Mouse (Mus musculus) liver, embryonic 14.5 days (tissue): ENCODE measurements at regions not wholly inside any gene's neighbourhood (a gene's known extent, or its start where the extent isn't known, plus 50 kb on each side); places are given as distances from the start of the nearest gene placed in this dataset.

Source experiments
- ATAC-seq: fragments of 200-750 bp; cut with Nextera tagmentation; 2 replicates; pipeline ENCODE4 v1.8.0; 2017; ENCODE audit warnings: moderate number of reproducible peaks, mild to moderate bottlenecking, moderate library complexity; ENCODE audit not compliant: insufficient read depth
- DNase-seq, 3 experiments: peaks; one replicate each; pipeline ENCODE4 v3.0.0-alpha.2; 2012 to 2013; ENCODE audit warnings: low read depth in 3 of 3, low spot score in 3 of 3
- H3K27ac ChIP-seq: fragments of 300-500 bp; sonication (generic); 2 replicates; pipeline ENCODE4 v1.5.1; 2014; ENCODE audit warnings: moderate library complexity, mild to moderate bottlenecking, control low read depth, inconsistent platforms
- H3K27me3 ChIP-seq: fragments of 300-500 bp; sonication (generic); 2 replicates; pipeline ENCODE4 v1.6.1; 2014; ENCODE audit warnings: mild to moderate bottlenecking, low read length, moderate library complexity; ENCODE audit not compliant: control insufficient read depth, insufficient read depth
- H3K36me3 ChIP-seq: fragments of 300-500 bp; sonication (generic); replicated peaks from 2 replicates; pipeline ENCODE4 v1.6.1; 2014; ENCODE audit warnings: low read depth; ENCODE audit not compliant: control insufficient read depth, insufficient read depth
- H3K4me1 ChIP-seq, 2 experiments: fragments of 200-500 bp in 1 of 2; fragments of 300-500 bp in 1 of 2; sonication (generic) in 1 of 2; replicated peaks; 2 replicates each; pipeline ENCODE4 v1.6.1; 2012 to 2014; ENCODE audit warnings: antibody characterized with exemption in 1 of 2, inconsistent platforms in 1 of 2, low read length in 1 of 2; ENCODE audit not compliant: control insufficient read depth in 2 of 2, insufficient read depth in 2 of 2
- H3K4me2 ChIP-seq: fragments of 300-500 bp; sonication (generic); 2 replicates; pipeline ENCODE4 v1.6.1; 2014; ENCODE audit warnings: low read depth, mild to moderate bottlenecking, control low read depth, moderate library complexity
- H3K4me3 ChIP-seq, 2 experiments: fragments of 200-500 bp in 1 of 2; fragments of 300-500 bp in 1 of 2; sonication (generic) in 1 of 2; 2 replicates each; pipeline ENCODE4 v1.5.1; 2012 to 2014; ENCODE audit warnings: low read depth in 2 of 2, low read length in 2 of 2, mild to moderate bottlenecking in 2 of 2, control low read depth in 1 of 2, inconsistent platforms in 1 of 2, moderate library complexity in 1 of 2; ENCODE audit not compliant: insufficient read depth in 1 of 2
- H3K9ac ChIP-seq: fragments of 300-500 bp; sonication (generic); replicated peaks from 2 replicates; pipeline ENCODE4 v1.6.1; 2014; ENCODE audit warnings: mild to moderate bottlenecking, control low read depth, moderate library complexity
- H3K9me3 ChIP-seq: fragments of 300-500 bp; sonication (generic); 2 replicates; pipeline ENCODE4 v1.6.1; 2016; ENCODE audit warnings: low read length, mixed read lengths; ENCODE audit not compliant: control insufficient read depth
- CTCF ChIP-seq: IDR thresholded peaks from 2 replicates; pipeline ENCODE4 v1.5.1; 2016; ENCODE audit warnings: antibody characterized with exemption, low read depth, control low read depth
- EP300 ChIP-seq: IDR thresholded peaks from 2 replicates; pipeline ENCODE4 v1.6.1; 2016; ENCODE audit warnings: antibody characterized with exemption, low read depth
- WGBS: fragments of 180-500 bp; shearing (Covaris S2); extraction: QIAGEN DNeasy Blood & Tissue Kit; methylation state at CpG from one replicate; pipeline ENCODE4 v1.1.7; 2014; ENCODE audit not compliant: insufficient replicate concordance; 5-methylcytosine and 5-hydroxymethylcytosine counted together

DNA sequence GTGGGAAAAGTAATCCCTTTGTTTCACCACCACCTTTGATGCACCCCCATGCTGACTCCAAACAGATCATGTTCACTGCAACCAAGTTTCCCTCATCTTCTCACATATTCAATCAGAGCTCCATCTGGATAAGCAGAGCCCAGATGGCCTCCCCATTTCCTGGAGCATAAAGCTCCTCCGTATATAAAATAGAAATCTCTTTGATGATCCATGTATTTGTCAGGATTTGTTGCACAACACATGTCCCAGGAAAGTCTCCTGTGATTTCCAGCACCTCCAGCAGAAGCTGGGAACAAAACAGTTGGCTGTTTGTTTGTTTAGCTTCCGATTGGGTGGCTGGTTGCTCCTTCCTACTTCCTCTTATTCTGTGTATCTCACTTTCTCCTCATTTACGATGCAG lies 364.9 kb downstream of the Mllt3 start:
- Histone ChIP-seq H3K4me1 (no peaks in the 10 kb centered on the region), H3K36me3 (no peaks in the 10 kb centered on the region), H3K27me3 (no peaks in the 10 kb centered on the region), H3K4me3 (no peak overlapping the region), H3K9ac (no peak overlapping the region), H3K9me3 (no peaks in the 10 kb centered on the region), H3K27ac (no peak overlapping the region), H3K4me2 (no peak overlapping the region)
- no peak for ATAC-seq
- 15% methylated on average over 3 of the region's 3 CpGs for WGBS
- no peak for DNase-seq
- TF ChIP-seq EP300 (no peak), CTCF (no peak)

- Histone ChIP-seq H3K27ac (no peak overlapping the region), H3K4me3 (no peak overlapping the region), H3K27me3 (no peaks in the 10 kb centered on the region), H3K9me3 (no peaks in the 10 kb centered on the region), H3K36me3 (no peaks in the 10 kb centered on the region), H3K4me1 (no peaks in the 10 kb centered on the region), H3K9ac (no peak overlapping the region), H3K4me2 (no peak overlapping the region)
- whole genome bisulfite sequencing, result 56% methylated on average over 5 of the region's 5 CpGs
- TF ChIP-seq EP300 (no peak), CTCF (no peak)
- DNase-seq, result no peak
- no peak for ATAC-seq
These were observed 365.5 kb downstream of the Mllt3 start for GRCm38 (mm10) chr4:87667556-87668154.

GRCm38 (mm10) chr4:87665149-87665548 lies 368.0 kb downstream of the Mllt3 start:
- WGBS, result 55% methylated on average over 6 of the region's 6 CpGs

GRCm38 (mm10) chr4:87662876-87663275 lies 370.3 kb downstream of the Mllt3 start:
- Histone ChIP-seq H3K9ac (no peak overlapping the region), H3K36me3 (no peaks in the 10 kb centered on the region), H3K27me3 (no peaks in the 10 kb centered on the region), H3K27ac (no peak overlapping the region), H3K4me2 (no peak overlapping the region), H3K4me1 (no peaks in the 10 kb centered on the region), H3K4me3 (no peak overlapping the region), H3K9me3 (no peaks in the 10 kb centered on the region)
- DNase-seq, result no peak
- 50% methylated on average over 2 of the region's 2 CpGs for WGBS
- no peak for ATAC-seq
- TF ChIP-seq CTCF (no peak), EP300 (no peak)

More at GRCm38 (mm10) chr4:87665149-87665548, 368.0 kb downstream of the Mllt3 start:
- H3K27me3 ChIP-seq, result no peaks in the 10 kb centered on the region
- H3K9ac ChIP-seq, result no peak overlapping the region
- no peaks in the 10 kb centered on the region for H3K9me3 ChIP-seq
- H3K36me3 ChIP-seq, result no peaks in the 10 kb centered on the region
- ATAC-seq (no peak), DNase-seq (no peak)
- no peak overlapping the region for H3K4me3 ChIP-seq
- no peaks in the 10 kb centered on the region for H3K4me1 ChIP-seq
- no peak overlapping the region for H3K4me2 ChIP-seq
- no peak for TF ChIP-seq EP300
- TF ChIP-seq CTCF, result no peak
- no peak overlapping the region for H3K27ac ChIP-seq

DNA sequence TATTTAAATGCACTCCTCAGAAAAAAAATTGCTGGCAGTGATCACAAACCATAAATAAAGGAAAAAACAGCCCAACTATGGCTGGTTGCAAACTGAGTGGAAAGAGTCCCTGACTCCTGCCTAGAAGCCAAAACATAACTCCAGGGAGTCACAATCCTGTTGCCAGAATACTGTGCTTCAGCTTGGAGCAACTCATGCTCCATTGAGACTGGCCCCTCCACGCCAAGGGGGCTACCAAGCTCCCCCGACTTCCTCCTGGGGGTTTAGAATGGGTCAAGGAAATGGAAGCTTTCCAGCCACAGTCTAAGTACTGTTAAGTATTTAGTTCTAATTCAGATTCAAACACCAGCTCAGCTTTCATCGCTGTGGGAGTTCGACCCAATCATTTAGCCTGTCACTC lies 374.8 kb downstream of the Mllt3 start:
- Histone ChIP-seq H3K36me3 (no peaks in the 10 kb centered on the region), H3K27me3 (no peaks in the 10 kb centered on the region), H3K9me3 (no peaks in the 10 kb centered on the region), H3K27ac (no peak overlapping the region), H3K9ac (no peak overlapping the region), H3K4me2 (no peak overlapping the region), H3K4me1 (no peaks in the 10 kb centered on the region), H3K4me3 (no peak overlapping the region)
- ATAC-seq (no peak), DNase-seq (no peak)
- 37% methylated on average over 4 of the region's 4 CpGs for WGBS
- TF ChIP-seq CTCF (no peak), EP300 (no peak)
